Mouse (Mus musculus) mesoderm, embryonic 11.5 days (tissue): ENCODE data around the gene Sema4d.
"Not testable (repeated sequence)": the region's sequence is repeated elsewhere in the genome, so short reads cannot be mapped to it uniquely, and the experiment has no call there.

Experiments used
- DNase-seq: peaks from one replicate; pipeline ENCODE4 v3.0.0-alpha.2; 2012; ENCODE audit warnings: low read depth, low spot score

The Sema4d gene

DNA sequence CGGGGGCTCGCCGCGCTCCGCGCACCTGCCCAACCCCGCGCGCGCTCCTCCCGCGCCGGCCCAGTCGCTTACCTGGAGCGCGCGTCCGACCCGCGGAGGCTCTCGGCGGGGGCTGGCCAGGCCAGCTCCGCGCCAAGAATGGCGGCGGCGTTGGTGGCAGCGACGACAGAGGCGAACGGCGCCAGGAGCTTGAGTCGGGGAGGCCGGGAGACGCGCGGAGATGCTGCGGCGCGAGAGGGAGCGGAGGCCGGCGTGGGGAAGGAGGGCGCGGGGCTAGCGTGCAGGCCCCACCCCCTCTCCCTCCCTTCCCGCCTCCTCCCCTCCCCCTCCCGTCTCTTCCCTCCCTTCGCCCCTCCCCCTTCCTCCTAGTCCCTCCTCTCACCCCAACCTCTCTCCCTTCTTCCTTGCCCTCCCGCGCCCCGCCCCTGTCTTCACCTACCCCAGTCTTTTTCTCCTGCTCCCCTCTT is at the start of gene Sema4d:
TSS of gene Sema4d (minus strand) at position 323 of the 467 bp plus-strand sequence.
- DNase-seq = peak; percentile 81

- DNase-seq = no peak
Measured at GRCm38 (mm10) chr13:51843298-51843697, 49.8 kb upstream of the Sema4d start.

GRCm38 (mm10) chr13:51842773-51843172 is 49.2 kb upstream of the Sema4d start:
- DNase-seq = no peak

DNA sequence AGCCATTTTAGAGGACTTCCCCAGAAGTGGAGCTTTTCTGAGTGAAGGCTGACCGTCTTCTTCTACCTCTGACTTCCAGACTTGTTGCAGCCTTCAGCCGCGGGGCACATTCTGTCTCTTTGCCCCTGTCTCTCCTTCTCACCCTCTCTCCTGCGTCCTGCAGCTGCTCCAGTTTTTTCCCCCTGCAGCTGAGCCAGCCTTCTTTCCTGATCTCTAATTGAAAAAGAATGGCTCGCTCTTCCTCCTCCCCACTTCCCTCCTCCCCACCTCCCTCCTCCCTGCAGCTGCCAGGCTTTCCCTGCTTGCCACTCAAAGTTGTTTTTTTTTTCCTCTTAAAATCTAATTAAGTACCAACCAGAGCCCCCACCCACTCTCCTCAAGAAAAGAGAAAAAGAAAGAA is 48.6 kb upstream of the Sema4d start:
- no peak for DNase-seq

DNA sequence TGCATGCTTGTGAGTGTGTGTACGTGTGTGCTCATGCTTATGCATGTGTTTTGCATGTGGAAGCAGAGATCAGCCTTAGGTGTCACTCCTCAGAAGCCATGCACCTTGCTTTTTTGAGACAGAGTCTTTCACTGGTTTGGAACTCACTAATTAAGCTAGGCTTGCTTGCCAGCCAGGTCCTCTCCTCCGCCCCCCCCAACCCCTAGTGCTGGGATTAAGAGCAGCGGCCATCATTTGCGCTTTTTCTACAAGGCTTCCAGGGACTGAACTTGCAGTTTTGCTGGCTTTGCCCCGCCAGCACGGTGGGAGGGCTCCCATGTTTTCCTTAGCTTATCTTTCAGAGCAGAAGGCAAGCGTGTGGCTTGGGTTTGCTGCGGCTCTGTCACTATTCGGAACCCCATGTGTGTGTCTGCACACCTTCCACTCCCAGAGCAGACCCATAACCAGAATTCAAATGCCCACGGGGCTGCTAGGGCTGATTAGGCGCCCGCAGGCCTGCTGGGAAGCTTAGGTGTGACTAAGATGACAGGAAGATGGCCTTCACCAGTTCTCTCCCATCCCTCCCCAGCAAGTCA is 48.1 kb upstream of the Sema4d start:
- no peak for DNase-seq

GRCm38 (mm10) chr13:51840702-51841101 is 47.2 kb upstream of the Sema4d start:
- DNase-seq = no peak

- DNase-seq = peak; percentile 69
Measured at GRCm38 (mm10) chr13:51839250-51840026, 45.9 kb upstream of the Sema4d start.

GRCm38 (mm10) chr13:51837402-51837801 is 43.9 kb upstream of the Sema4d start:
- no peak for DNase-seq

DNA sequence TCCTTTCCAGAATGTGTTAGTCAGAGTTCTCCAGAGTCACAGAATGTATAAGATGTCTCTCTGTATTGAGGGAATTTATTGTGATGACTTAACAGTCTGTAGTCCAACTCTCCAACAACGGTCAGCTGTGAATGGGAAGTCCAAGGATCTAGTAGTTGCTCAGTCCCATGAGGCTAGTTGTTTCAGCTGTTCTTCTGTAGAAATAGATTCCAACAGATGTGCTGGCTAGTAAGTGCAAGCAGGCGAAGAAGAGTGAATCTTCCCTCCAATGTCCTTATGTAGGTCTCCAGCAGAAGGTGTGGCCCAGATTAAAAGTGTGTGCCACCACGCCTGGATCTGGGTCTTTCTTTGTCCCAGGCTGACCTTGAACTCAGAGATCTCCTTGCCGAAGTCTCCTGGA is 41.7 kb upstream of the Sema4d start:
- DNase-seq = not testable (repeated sequence)

- DNase-seq = no peak
Measured at GRCm38 (mm10) chr13:51834520-51834919, 41.0 kb upstream of the Sema4d start.

DNA sequence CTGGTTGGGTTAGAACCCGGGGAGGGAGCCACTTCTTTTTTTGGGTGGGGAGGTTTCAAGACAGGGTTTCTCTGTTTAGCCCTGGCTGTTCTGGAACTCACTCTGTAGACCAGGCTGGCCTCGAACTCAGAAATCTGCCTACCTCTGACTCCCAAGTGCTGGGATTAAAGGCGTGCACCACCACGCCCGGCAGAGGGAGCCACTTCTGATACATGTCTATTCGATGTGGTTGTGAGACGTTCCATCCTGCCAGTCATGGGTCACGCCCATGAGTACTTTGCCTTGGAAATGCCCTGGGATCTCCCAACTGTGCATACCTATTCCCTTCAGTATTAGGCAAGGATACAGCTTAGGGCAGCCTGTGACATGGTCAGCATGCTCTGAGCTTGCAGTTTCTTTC is 40.5 kb upstream of the Sema4d start:
- not testable (repeated sequence) for DNase-seq

- DNase-seq = peak; percentile 60
Measured at GRCm38 (mm10) chr13:51833611-51834010, 40.1 kb upstream of the Sema4d start.

DNA sequence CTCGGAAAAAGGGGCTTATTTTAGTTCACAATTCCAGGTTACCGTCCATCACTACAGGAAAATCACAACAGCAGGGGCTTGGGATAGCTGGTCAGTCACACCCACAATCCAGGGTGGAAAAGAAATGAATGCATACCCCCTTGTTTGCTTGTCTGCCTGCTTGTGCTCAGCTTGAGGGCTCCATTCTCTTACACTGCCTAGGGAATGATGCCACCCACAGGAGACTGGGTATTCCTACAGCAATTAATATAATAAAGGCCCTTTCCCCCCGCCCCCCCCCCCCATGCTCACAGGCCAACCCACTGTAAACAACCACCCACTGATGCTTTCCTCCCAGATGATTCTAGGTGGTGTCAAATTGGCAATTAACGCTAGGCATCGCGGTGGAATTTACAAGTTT is 38.9 kb upstream of the Sema4d start:
- no peak for DNase-seq

GRCm38 (mm10) chr13:51830744-51831450 is 37.4 kb upstream of the Sema4d start:
- peak; percentile 60 for DNase-seq

- DNase-seq = no peak
Measured at GRCm38 (mm10) chr13:51823822-51824495, 30.4 kb upstream of the Sema4d start.

DNA sequence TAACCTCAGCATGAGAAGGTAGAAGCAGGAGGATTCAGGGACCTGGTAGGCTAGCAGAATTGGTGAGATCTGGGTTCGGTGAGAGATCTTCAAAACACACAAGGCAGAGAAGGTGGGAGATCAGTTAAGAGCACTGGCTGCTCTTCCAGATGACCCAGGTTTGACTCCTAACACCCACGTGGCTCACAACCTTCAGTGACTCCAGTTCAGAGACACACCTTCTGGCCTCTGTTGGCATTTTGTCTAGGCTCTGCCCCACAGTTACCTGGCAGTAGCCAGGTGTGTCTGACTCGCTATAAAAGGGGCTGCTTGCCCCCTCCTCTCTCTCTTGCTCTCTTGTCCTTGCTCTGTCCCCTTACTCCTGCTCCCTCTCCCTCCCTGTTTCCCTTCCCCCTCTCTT is 28.4 kb upstream of the Sema4d start:
- no peak for DNase-seq

DNA sequence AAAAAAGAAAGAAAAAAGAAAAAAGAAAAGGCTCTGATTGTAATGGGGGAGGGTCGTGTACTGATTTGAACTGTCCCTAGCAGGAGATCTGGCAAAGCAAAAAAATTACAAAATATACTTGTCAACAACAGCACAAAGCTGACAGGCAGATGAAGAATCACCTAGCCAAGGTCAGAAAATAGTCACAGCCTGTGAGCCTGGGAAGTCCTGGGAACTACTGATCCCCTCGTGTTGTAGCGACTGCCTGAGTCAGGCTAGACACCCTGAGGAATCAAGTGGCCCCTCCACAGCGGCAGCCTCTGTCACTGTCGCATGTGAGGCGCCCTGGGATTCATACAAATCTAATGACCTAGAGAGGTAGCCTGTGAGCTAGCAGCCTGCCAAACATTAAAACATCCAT is 25.8 kb upstream of the Sema4d start:
- DNase-seq = no peak

GRCm38 (mm10) chr13:51818944-51819326 is 25.4 kb upstream of the Sema4d start:
- no peak for DNase-seq

GRCm38 (mm10) chr13:51818170-51818943 is 24.8 kb upstream of the Sema4d start:
- DNase-seq = no peak

GRCm38 (mm10) chr13:51816559-51817041 is 23.1 kb upstream of the Sema4d start:
- no peak for DNase-seq

GRCm38 (mm10) chr13:51815865-51816504 is 22.4 kb upstream of the Sema4d start:
- no peak for DNase-seq
